Mouse (Mus musculus): Measurements from ENCODE around the gene Dapl1. TPM values are rescaled to one million over a fixed set of nuclear protein-coding genes. Genes with fewer than 3 reads are reported as not detected.
A peak's percentile ranks its signal among the peaks of the same experiment; 100 is the strongest.

The Dapl1 gene
- polyA plus RNA-seq, 1 experiment, result not detected

- Histone ChIP-seq H3K9me3 (replicated peaks; ENCODE audit: control insufficient read depth, insufficient read depth, low read length, poor library complexity, severe bottlenecking) (no peaks in the 10 kb centered on the region), H3K27ac (ENCODE audit: insufficient read depth, low read length) (no peak overlapping the region), H3K27me3 (ENCODE audit: control insufficient read depth, insufficient read depth, low read length, poor library complexity, severe bottlenecking) (no peaks in the 10 kb centered on the region), H3K4me3 (ENCODE audit: low read depth, low read length) (no peak overlapping the region), H3K36me3 (ENCODE audit: control insufficient read depth, insufficient read depth, low read length, poor library complexity, severe bottlenecking) (no peaks in the 10 kb centered on the region), H3K9ac (ENCODE audit: low read depth, poor library complexity, severe bottlenecking) (no peak overlapping the region), H3K4me1 (ENCODE audit: control insufficient read depth, insufficient read depth, low read length) (peaks cover 3% of the 10 kb centered on the region)
- TF ChIP-seq CTCF (IDR thresholded peaks at IDR 0.05; ENCODE audit: low read depth, low read length) (no peak), POLR2A (IDR thresholded peaks at IDR 0.05; ENCODE audit: insufficient read depth, low read length) (no peak), EP300 (IDR thresholded peaks at IDR 0.05; ENCODE audit: insufficient read depth, low read depth, low read length) (no peak)
These were observed 16.5 kb upstream of the Dapl1 start for GRCm38 (mm10) chr2:59467976-59468375.

GRCm38 (mm10) chr2:59469590-59470245, 14.7 kb upstream of the Dapl1 start:
- H3K9me3 ChIP-seq (replicated peaks; ENCODE audit: control insufficient read depth, insufficient read depth, low read length, poor library complexity, severe bottlenecking), result no peaks in the 10 kb centered on the region
- H3K4me1 ChIP-seq (ENCODE audit: control insufficient read depth, insufficient read depth, low read length), result peaks cover 3% of the 10 kb centered on the region
- TF ChIP-seq EP300 (IDR thresholded peaks at IDR 0.05; ENCODE audit: insufficient read depth, low read depth, low read length), result no peak
- no peak for TF ChIP-seq CTCF (IDR thresholded peaks at IDR 0.05; ENCODE audit: low read depth, low read length)
- no peak for TF ChIP-seq POLR2A (IDR thresholded peaks at IDR 0.05; ENCODE audit: insufficient read depth, low read length)
- no peaks in the 10 kb centered on the region for H3K27me3 ChIP-seq (ENCODE audit: control insufficient read depth, insufficient read depth, low read length, poor library complexity, severe bottlenecking)
- H3K27ac ChIP-seq (ENCODE audit: insufficient read depth, low read length), result no peak overlapping the region
- H3K4me3 ChIP-seq (ENCODE audit: low read depth, low read length), result no peak overlapping the region
- H3K9ac ChIP-seq (ENCODE audit: low read depth, poor library complexity, severe bottlenecking), result no peak overlapping the region
- no peaks in the 10 kb centered on the region for H3K36me3 ChIP-seq (ENCODE audit: control insufficient read depth, insufficient read depth, low read length, poor library complexity, severe bottlenecking)

DNA sequence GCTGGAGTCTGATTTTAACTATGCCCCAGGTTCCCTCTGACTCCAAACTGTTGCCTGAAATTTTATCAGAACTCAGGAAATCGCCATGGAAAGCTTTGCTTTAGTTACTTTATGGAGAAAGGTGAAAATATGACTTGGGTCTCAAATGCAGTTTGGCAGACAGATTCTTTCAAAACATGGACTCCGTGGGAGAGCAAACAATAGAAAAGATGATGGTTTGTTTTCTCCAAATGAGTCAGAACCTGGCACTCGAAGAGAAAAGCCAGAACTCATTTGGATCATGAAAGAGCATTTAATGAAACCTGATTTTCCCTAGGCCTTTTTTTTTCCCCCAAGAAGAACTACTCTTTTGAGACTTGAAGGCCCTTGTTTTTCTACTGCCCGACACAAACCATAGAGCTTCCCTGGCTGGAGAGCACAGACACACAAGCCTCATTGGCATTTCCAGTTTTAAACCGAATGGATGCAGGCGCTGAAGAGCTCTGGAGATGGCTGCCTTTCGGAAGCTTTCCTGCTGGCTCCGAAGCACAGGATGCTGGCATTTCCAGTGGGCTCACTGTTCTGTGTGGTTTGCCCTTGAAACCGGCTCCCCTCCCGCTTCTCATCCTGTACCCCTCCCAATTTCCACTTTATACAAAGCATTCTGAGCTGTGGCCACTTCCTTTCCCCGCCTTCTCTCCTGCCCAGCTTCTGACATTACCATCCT, 14.0 kb upstream of the Dapl1 start:
- Histone ChIP-seq H3K36me3 (ENCODE audit: control insufficient read depth, insufficient read depth, low read length, poor library complexity, severe bottlenecking) (no peaks in the 10 kb centered on the region), H3K9ac (ENCODE audit: low read depth, poor library complexity, severe bottlenecking) (peak overlapping the region; percentile 4; the same call in 1 of the 2 replicates), H3K4me1 (ENCODE audit: control insufficient read depth, insufficient read depth, low read length) (peaks cover 3% of the 10 kb centered on the region), H3K4me3 (ENCODE audit: low read depth, low read length) (no peak overlapping the region), H3K27ac (ENCODE audit: insufficient read depth, low read length) (peak overlapping the region; percentile 62; the same call in 1 of the 2 replicates), H3K9me3 (replicated peaks; ENCODE audit: control insufficient read depth, insufficient read depth, low read length, poor library complexity, severe bottlenecking) (no peaks in the 10 kb centered on the region; the same call in 1 of the 2 replicates), H3K27me3 (ENCODE audit: control insufficient read depth, insufficient read depth, low read length, poor library complexity, severe bottlenecking) (no peaks in the 10 kb centered on the region)
- no peak for TF ChIP-seq POLR2A (IDR thresholded peaks at IDR 0.05; ENCODE audit: insufficient read depth, low read length)
- TF ChIP-seq EP300 (IDR thresholded peaks at IDR 0.05; ENCODE audit: insufficient read depth, low read depth, low read length), result no peak
- TF ChIP-seq CTCF (IDR thresholded peaks at IDR 0.05; ENCODE audit: low read depth, low read length), result no peak

DNA sequence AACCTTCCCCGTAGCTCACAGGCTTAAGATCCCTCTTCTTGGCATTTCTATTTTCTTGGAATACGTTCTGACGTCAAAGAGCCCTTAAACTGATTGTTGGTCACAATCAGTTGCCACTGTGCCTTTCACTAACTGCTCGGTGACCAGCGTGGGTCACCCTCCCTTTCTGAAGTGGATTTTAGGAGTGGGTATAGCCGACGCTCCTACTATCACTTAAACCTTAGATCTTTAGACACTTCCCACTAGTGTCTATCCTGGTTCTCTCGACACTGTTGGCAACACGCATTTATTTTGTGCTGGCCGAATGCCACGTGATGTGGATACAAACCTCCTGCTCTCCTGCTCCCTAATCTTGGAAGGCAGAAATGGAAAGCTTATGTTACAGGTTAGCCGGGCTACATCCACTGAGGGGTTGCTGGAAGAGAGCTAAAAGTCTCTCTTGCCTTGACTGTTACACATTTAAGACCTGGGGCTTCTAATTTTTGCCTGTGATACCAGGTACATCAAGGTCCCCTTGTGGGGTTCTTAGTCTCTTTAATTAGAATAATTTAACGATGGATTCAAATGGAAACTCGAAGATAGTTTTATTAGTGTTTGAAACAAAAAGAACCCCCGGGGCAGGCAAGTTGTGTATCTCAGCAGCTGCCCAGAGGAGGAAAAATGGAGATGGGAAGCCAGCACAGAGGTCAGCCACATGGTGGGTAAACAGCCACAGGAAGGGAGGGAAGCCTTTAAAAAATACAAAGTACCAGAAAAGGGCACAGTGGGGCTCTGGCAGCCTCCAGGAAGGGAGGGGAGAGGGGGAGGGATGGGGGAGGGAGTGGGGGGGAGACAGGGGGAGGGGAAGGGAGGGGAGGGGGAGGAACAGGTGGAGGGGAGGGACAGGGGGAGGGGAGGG, 13.2 kb upstream of the Dapl1 start:
- Histone ChIP-seq H3K27me3 (ENCODE audit: control insufficient read depth, insufficient read depth, low read length, poor library complexity, severe bottlenecking) (no peaks in the 10 kb centered on the region), H3K9ac (ENCODE audit: low read depth, poor library complexity, severe bottlenecking) (peak overlapping the region; percentile 4; the same call in 1 of the 2 replicates), H3K36me3 (ENCODE audit: control insufficient read depth, insufficient read depth, low read length, poor library complexity, severe bottlenecking) (no peaks in the 10 kb centered on the region), H3K4me3 (ENCODE audit: low read depth, low read length) (no peak overlapping the region), H3K9me3 (replicated peaks; ENCODE audit: control insufficient read depth, insufficient read depth, low read length, poor library complexity, severe bottlenecking) (no peaks in the 10 kb centered on the region; the same call in 1 of the 2 replicates), H3K4me1 (ENCODE audit: control insufficient read depth, insufficient read depth, low read length) (peaks cover 3% of the 10 kb centered on the region), H3K27ac (ENCODE audit: insufficient read depth, low read length) (peak overlapping the region; percentile 62)
- TF ChIP-seq POLR2A (IDR thresholded peaks at IDR 0.05; ENCODE audit: insufficient read depth, low read length) (no peak), EP300 (IDR thresholded peaks at IDR 0.05; ENCODE audit: insufficient read depth, low read depth, low read length) (no peak), CTCF (IDR thresholded peaks at IDR 0.05; ENCODE audit: low read depth, low read length) (no peak)

DNA sequence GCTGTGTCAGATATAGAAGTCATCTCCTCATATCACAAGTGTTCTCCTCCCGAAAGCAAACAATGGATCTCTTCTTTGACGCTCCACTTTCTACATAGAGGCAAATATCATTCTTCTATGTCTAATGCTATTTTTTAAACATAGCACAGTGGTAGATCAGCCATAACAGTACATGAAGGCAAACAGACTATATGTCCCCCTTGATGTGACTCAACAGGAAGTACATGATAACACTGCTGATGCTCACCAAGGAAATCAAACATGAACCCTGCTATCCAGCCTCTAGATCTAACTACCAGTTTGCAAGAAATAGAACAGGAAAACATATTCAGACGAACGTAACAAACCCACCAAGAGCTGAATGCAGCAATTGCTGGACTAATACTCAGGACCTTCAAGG, 10.1 kb upstream of the Dapl1 start:
- TF ChIP-seq POLR2A (IDR thresholded peaks at IDR 0.05; ENCODE audit: insufficient read depth, low read length), result no peak
- no peak for TF ChIP-seq CTCF (IDR thresholded peaks at IDR 0.05; ENCODE audit: low read depth, low read length)
- TF ChIP-seq EP300 (IDR thresholded peaks at IDR 0.05; ENCODE audit: insufficient read depth, low read depth, low read length), result no peak
- no peak overlapping the region for H3K4me3 ChIP-seq (ENCODE audit: low read depth, low read length)
- peaks cover 3% of the 10 kb centered on the region for H3K4me1 ChIP-seq (ENCODE audit: control insufficient read depth, insufficient read depth, low read length)
- no peaks in the 10 kb centered on the region for H3K27me3 ChIP-seq (ENCODE audit: control insufficient read depth, insufficient read depth, low read length, poor library complexity, severe bottlenecking)
- no peaks in the 10 kb centered on the region for H3K36me3 ChIP-seq (ENCODE audit: control insufficient read depth, insufficient read depth, low read length, poor library complexity, severe bottlenecking)
- H3K27ac ChIP-seq (ENCODE audit: insufficient read depth, low read length), result no peak overlapping the region
- H3K9ac ChIP-seq (ENCODE audit: low read depth, poor library complexity, severe bottlenecking), result no peak overlapping the region
- H3K9me3 ChIP-seq (replicated peaks; ENCODE audit: control insufficient read depth, insufficient read depth, low read length, poor library complexity, severe bottlenecking), result no peaks in the 10 kb centered on the region; the same call in 1 of the 2 replicates

Data from ES-Bruce4 (cell line).